Mouse (Mus musculus): ENCODE data around the gene Robo2.
"Not testable (repeated sequence)": the region's sequence is repeated elsewhere in the genome, so short reads cannot be mapped to it uniquely, and the experiment has no call there.

Gene Robo2

DNA sequence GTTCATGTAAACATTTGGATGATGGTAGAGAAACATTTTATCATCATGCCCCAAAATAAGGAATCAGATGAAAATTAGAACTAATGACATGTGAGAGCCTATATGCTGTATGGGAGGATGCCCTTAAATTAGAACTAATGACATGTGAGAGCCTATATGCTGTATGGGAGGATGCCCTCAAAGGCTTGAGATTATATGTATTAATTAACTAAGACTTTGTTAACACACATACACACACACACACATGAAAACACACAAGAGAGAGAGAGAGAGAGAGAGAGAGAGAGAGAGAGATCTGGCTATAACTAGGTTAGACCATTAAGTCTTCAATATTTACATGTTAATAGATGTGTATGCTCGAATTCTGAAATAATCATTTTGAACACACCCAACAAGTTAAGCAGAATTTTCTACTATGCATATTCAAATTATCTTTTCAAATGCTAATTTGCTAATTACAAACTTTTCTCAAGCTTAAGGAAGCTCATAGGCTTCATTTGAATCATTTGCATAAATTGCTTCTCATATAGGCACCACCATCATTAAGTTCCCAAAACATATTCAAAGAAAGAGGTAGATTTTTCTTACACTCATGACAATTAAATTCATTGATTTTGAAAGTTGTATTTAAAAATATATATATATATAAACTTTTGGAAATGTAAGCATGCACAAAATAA lies 211.5 kb downstream of the Robo2 start:
- no peak for DNase-seq

DNA sequence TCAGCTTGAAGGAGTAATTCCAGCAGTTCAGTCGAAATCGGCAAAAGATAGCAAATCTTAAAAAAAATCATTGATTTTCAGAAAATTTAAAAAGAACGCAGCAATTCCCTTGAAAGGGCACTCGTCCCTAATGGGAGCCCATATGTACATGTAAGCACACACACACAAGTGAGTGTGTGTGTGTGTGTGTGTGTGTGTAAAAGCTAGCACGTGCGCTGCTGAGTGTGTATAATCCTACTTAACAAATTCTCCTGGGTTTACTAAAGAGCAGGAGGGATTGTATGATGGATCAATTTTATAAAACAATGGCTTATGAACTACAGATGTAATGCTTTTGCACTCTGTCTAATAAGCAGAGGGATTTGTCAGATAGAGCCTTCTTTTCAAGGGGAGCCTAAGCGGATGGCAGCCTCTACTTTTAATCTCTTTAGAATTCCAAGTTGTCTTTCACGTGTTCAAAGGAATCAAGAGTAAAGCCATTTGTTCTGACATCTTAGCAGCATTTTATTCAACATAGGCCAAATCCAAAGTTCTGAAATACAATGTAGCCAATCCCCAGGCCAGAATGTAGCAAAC lies 218.6 kb downstream of the Robo2 start:
- no peak for DNase-seq

DNA sequence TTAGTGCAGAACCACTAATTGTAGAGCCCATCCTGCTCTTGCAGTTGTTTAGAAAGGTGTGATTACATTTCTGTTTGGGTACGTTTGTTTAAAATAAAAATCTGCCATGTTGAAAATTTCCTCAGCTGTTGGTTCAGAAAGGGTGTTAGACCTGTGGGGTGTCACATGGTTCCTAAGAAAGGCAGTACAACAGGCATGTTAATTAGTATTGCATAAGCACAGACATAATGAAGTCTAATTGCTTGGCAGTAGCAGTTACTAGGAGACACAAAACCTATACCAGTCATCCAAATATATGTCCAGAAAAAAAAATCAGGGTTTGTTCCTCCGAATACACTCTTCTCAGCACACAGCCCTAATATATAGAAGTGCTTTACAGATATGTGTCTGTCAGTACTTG lies 220.0 kb downstream of the Robo2 start:
- no peak for DNase-seq

DNA sequence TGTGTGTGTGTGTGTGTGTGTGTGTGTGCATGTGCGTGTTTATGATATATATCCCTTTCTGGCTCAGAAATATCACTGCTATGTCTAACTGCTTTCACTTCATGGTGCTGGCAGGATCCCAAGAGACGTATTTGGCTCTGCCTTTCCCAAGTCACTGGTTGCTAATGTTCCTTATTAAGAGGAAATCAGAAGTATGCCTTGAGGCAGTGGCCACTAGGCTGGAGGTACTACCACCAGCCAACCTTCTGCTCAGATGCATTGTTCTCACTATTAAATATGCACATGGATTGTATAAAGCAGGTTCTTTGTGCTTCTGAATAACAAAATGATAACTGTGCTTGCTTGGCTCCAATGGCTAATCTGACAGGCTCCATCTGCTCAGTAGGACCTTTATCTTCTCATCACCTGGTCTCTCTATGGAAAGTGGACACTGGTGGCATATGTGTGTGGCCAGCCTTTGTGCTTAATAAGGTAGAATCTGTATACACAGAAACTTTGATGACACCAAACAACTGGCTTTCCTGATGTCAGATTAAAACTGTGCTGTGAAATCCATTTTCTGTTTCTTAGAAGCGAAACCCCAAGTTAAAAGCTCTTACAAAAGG lies 229.0 kb downstream of the Robo2 start:
- DNase-seq, result no peak

DNA sequence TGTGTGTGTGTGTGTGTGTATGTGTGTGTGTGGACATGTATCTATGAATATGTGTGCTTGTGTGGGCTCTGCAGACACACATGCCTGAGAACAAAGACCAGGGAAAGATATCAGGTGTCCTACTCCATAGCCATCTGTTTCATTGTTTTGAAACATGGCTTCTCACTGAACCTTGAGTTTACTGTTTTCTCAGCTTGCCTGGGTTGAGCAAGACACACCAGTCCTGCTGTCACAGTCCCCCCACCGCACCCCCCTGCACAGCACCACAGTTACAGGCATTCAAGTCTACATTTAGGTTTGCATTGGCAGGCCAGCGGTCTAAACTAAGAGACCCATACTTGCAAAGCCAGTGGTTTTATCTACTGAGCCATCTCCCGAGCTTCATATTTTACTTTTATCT lies 239.0 kb downstream of the Robo2 start:
- DNase-seq, result no peak

DNA sequence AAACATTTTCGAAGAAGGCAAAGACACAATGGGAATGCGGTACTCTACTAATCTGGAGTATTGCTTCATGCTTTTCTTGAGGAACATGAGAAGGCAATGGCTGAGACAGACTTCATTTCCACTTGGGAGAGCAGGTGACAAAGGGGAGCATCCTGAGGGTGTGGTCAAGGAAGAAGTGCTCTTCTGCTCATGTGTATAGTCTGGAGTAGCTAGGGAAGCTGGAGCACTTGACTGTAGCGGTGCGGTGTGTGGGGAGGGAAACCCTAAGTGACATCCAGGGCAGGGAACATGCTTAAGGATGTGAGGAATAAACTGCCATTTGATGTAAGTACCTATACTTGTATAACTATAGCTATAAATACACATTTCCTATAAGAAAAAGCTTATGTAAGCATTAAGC lies 242.0 kb downstream of the Robo2 start:
- DNase-seq, result no peak

DNA sequence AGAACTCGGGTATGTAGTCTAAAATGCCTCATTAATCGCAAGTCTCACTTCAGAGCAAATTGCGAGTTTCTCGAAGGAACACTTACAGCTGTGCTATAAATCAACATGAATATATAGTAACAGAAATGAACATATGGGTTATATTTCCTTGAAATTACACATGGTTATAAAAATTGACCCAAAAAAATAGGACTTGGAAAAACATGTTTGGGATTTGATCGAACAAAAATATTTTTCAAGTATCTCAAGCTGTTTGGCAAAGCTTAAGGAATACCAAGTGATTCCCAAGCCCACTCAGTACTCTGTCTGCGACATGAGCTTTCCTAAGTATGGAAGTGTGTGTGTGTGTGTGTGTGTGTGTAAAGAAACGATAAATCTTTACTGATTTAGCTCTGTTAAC lies 242.5 kb downstream of the Robo2 start:
- DNase-seq, result no peak

DNA sequence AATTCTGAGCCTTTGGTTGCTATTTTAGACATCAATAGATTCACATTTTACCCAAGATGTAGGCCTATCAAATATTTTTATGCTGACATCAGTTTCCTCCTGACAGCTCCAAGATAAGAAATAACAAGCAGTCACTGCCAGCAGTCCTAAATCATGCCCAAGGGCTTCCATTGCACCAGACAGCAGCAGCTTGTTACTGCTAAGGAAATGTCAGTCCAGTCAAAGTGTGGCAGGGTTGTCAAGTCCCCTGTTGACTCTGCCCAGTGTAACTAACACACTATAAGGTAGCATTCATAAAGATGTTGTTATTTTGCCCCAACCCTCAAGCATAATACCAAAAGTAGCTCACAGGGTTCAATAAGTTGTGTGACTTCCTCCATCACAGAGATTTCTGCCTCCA lies 243.8 kb downstream of the Robo2 start:
- no peak for DNase-seq

DNA sequence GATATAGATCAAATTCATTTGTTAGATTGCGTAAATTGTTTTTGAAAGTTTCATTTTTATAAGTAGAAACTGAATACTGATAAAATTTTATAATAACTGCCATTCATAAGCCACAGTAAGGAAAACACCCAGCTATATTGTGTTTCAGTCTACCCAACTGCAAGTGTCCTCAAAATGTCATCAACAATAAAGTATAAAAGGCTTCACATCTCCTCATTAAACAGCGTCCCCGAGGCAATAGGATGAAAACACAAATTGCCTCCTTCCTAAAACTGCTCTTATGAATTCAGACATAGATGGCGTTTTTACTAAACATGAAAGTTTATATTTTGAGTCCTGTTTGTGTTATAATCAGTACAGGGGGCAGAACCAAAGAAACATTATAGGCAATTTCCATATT lies 249.6 kb downstream of the Robo2 start:
- DNase-seq, result no peak

DNA sequence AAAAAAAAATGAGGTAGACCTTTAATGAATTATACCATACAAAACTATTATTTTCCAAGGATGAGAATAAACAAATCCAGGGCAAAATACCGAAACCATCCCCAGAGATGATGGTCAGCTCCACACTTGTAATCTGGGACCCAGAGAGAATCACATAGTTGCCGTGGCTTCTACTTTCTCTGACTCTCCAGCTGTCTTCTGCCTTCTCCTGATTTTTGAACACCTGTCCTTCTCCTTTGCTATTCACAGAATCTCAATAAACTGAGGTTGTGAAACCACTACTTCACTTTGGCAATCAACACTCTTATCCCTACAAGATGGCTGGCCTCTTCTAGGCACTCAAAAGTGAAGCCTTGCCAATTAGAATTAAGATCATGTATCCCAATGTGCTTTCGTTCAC lies 252.4 kb downstream of the Robo2 start:
- DNase-seq, result no peak

DNA sequence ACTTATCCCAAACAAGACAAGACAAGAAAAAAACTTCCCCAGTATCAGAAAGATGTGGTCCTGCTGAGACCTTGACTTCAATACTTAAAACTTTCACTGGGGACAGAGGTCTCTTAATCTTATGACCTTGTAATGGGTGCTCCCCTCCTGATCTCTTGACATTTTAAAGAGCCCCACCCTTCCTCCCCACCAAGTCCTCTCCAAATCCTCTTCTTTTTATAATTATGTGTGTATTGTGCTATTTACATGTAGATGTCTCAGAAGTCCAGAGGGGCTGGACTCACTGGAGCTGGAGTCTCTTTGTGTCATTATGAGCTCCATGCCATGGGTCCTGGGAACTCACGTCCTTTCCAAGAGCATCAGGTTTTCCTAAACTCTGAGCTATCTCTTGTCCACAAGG lies 275.4 kb downstream of the Robo2 start:
- no peak for DNase-seq

DNA sequence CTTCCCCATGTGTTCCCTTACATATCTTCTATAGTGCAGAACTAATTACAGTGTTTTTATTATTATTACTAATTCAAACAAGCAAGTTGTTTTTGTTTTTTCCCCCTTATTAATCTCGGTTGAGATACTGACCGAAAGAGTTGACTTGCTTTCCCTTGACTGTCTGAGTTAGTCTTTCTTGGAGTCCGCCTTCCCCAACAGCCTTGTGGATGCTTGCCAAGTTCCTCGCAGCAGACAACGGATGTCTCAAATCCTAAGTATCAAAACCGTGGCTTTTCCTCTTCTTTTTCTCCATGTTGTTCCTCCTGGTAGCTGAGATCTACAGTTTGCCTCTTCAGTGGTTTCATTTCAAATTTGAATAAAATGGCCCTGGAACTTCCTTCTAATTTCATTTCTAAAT lies 278.8 kb downstream of the Robo2 start:
- DNase-seq, result no peak

DNA sequence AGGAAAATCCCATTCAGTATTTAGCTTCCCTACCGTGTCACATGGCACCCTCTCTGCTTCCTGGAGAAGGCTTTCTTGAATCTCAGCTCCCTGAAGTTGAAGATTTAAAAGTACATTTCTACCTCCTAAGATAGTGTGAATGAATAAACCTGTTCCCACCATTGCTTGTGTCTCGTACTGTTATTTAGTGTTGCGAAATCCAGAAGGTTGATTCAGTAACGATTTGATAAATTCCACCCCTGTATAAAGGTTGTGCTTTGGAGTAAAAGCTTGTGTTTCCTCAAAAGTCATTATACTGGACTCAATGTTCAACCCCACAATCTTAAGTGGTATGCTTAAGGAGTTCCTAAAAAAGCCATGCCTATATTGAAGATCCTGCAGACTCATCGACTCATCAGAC lies 280.3 kb downstream of the Robo2 start:
- no peak for DNase-seq

DNA sequence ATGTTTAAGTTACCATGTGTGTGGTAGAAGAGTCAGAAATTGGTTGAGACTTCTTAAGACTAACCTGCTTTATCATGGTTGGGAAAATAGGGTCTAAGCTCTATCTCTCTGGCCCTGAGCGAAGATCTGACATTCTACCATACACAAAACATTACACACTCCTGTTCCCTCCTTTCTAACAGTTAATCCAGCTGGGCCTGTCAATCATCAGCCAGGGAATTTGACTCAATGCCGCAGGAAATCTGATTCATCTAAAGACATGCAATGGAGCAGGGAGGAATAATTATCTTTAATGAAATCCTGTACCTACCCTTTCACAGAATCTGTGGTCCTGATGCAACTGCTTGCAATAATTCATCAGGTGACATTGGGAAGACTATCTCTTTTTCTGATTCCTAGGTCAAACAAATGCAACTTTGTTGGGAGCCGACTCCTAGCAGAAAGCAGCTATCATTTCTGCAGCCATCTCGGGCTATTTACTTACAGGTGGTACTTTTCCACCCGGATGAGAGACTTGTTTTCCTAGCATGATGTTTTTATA lies 283.1 kb downstream of the Robo2 start:
- DNase-seq, result no peak

DNA sequence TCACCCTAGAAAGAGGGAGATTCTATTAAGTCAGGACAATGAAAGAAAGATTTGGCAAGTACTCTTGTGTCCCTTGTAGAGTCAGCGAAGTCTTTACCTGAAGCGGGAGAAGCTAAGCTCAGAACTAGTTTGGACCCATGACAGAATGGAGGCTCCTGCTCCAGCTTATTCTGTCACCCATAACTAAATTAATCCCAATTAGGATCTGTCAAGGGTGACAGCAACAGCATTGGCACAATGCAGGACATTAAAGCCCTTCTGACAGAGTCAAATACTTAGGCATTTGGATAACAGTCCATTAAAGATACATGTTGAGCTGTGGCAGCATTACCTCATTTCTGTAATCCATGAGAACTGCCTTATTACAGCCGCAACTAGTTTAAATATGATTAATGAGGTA lies 298.5 kb downstream of the Robo2 start:
- no peak for DNase-seq

DNA sequence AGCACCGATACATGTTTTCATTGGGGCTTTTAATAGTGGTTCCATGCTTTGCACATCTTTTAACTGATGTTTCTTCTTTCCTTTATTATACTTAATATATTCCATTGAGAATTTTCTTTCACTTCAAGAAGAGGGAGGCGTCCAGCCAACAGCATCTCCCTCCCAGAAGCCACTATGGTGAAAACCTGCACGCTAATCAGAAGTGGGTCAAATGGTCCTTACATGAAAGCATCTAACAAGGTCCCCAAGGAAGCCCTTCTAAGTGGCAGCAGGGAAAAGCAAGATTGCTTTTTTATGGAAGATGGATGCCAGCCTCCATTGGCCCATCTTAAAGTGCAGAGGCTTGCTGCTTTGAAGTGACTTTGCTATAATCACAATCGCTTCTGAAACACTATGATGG lies 300.5 kb downstream of the Robo2 start:
- no peak for DNase-seq

DNA sequence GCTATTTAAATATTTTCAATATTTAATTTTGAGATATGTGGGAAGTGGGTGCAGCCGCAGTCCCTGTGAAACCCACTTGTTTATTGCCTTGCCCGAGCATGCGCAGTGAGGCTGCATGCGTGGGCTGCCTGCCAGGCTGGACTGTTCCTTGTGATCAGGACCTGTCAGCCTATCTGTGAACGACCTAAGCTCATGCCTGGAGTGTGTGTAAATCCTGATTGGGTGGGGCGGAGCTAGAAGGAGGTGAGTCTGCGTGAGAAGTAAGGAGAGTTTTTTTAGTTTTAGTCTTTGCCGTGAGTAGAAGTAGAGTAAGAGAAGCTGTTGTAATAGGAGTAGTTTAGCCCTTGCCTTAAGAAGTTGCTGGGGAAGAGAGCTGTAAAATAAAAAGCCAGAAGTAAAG lies 307.2 kb downstream of the Robo2 start:
- DNase-seq, result not testable (repeated sequence)

DNA sequence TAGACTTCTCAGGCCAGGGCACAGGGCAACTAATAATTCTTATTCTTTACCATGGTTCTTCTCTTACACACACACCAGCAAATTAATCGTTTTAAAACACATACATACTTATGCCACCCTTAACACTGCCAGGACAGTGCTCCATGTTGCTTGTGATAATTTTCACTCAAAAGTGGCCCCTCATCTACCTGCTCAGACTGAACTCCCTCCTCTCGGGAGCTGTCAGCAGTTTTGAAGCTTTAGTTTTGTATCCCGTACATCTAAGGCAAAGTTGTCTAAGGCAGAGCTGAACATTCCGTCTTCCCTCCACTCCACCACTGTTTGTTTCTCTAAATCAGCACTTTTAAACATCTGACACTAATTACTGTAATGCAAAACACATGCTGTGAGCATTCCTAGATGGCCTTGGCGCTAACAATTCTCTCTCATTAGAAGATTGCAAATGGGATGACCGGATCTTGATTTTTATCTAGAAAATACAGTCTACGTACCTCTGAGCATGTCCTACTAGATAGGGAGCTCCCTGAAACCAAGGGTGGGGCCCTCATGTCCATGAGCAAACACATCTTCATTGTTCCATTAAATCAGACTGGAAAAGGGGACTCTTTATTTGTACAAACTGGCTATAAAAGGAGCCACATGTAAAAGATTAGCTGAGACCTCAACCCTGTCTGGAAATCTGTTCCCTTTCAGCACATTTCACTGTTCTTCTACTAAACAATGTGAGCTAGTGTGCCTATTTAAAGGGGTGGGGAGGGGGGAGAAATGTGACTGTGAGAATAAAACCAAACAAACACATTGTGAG lies 318.4 kb downstream of the Robo2 start:
- DNase-seq, result no peak

DNA sequence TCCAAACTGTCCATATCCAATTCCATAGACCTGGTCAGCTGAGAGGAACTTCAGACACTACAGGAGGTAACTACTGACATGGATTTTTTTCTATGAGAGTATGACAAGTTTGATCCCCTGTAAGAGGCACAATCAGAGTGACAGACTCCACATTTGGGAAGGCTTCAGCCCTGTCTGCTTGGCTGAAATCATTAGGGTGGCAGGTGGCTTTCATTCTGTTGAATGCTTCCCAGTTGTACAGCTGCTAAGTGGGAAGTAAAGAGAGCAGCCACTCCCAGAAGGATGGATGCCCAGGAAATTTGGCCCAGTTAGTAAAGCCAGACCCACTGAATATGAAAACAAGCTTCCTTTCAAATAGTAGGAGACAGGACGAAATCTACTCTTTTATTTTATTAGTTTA lies 321.7 kb downstream of the Robo2 start:
- no peak for DNase-seq

DNA sequence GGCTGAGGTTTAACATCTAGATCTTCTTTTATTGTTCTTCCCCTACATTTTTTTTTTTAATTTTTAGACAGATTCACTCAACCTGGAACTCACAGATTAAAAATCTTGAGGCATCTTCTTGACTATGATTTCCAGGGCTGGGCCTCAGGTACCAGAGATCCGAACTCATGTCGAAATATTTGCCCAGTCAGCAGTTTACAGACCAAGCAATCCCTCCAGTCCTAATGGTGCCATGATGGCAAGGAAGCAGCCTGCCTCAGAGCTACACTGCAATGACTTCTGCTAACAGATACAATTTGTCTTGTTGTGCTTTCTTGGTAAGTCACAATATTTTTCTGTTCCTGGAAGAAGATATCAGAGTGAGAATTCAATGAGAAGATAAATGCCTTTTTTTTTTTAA lies 327.4 kb downstream of the Robo2 start:
- DNase-seq, result no peak

DNA sequence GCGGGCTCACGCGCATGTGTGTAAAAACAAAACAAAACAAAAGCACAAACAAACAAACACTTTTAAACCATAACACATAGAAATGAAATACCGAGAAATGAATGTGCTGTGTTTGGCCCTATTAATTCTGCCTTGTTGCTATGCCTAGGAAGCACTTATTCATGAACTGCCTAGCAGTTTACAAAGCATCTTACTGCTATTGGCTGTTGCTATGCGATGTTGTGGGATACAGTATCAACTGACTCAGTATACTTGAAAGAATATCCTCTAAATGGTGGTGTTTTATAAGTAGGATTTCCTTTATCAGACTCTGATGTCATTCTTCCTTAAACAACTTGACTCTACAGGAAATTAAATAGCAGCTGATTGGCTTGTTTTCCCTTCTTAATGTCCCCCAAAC lies 339.0 kb downstream of the Robo2 start:
- no peak for DNase-seq

DNA sequence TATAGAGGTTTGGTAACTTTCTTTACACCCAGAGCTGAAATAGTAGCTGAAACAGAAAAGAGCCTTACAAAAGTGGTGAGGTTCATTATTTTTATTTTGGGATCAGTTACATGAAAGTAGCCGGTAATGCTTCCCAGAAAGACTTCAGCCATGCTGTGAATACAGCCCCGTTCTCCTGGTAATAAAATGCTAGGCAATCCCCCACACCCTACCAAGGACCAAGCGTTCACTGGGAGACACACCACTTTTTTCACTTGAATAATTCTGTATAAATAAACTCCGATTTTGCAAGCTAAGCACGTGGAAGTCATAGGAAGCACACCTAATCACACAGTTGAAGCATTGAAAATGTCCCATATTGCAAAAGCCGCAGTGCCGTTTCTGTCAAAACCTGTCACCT lies 341.0 kb downstream of the Robo2 start:
- DNase-seq, result no peak

DNA sequence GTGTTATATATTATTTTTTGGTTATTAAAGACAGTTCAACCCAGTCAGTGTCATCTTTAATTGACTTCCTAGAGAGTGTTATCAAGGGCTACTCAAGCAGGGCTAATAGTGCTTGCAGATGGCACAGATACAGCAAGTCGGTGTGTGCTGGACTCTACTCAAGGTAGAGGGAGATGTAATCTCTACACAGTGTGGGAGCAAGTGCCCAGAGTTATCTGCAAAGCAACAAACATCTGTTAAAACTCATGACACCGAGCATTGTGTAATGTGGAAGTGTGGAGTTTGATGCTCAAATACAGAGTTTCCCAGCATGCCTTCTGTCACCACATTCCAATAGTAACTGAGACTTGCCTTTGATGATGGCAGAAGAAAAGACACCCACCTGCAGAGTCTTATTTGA lies 345.7 kb downstream of the Robo2 start:
- no peak for DNase-seq

DNA sequence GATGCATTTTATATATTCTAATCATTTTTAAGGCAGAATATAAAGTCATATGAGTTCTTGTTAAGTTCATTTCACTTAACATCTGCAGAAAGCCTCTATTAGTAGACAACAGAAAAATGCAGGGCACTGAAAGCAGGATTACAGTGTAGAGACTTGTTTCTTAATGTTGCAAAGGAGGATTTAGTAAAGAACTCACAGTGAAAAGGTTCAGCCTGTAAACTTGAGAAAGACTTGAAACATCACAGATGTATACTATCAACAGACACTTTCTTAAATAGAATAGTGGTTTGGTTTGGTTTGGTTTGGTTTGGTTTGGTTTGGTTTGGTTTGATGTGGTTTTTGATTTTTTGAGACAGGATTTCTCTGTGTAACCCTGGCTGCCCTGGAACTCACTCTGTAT lies 349.7 kb downstream of the Robo2 start:
- no peak for DNase-seq

All from kidney, adult 11 months (tissue).